9 mouse cellular contexts compared by ENCODE assay signal in genomic region chr11:85836523-85837290, GRCm38 (mm10). TPM values are rescaled to one million over a fixed set of nuclear protein-coding genes. Genes with fewer than 3 reads are reported as not detected.
DNase-seq lines count a peak whose midpoint lies in the region; ATAC-seq and TF ChIP-seq lines count a peak whose summit lies in the region.
"Had no signal": no experiment of that assay in that cellular context is flagged by ENCODE, and none has a peak within 500 bp of the region (broad histone marks: within the 10 kb centered on the region; RNA-seq: fewer than 3 reads in every experiment).

No protein-coding gene starts in this region.

- no peak for ATAC-seq in hindbrain, embryonic 11.5 days (ENCODE audit: low FRiP score)
- ATAC-seq in liver, embryonic 11.5 days (replicated peaks; ENCODE audit: low FRiP score), result no peak

- H3K27ac ChIP-seq in hindbrain, embryonic 11.5 days (ENCODE audit: low read depth, low read length), result no peak overlapping the region
- no peak overlapping the region for H3K27ac ChIP-seq in liver, embryonic 11.5 days (ENCODE audit: low read depth, low read length)

- no peak for TF ChIP-seq CTCF in E14TG2a.4 (conservative IDR thresholded peaks at IDR 0.05; ENCODE audit: low read length)

- DNase-seq in adrenal gland, postnatal 14 days, result peak; percentile 60
- no peak for DNase-seq in adrenal gland, postnatal 4 days (ENCODE audit: low spot score in 2 of 2)
- peak; percentile 67 for DNase-seq in hindbrain, embryonic 11.5 days (ENCODE audit: low spot score)
- no peak for DNase-seq in liver, embryonic 11.5 days (ENCODE audit: low spot score)
- no peak for DNase-seq in frontal cortex, adult 2 months (ENCODE audit: extremely low spot score in 1 of 2, low spot score in 1 of 2)
- no peak for DNase-seq in ovary, postnatal 10 days (ENCODE audit: low spot score)
- no peak for DNase-seq in spleen, postnatal 36 days (ENCODE audit: low spot score in 2 of 2)

- H3K27me3 ChIP-seq in E14TG2a.4 (ENCODE audit: insufficient read depth, low read length), result peaks cover 95% of the 10 kb centered on the region
- peaks cover 90% of the 10 kb centered on the region for H3K27me3 ChIP-seq in hindbrain, embryonic 11.5 days (ENCODE audit: control insufficient read depth, insufficient read depth, low read length)
- peaks cover 100% of the 10 kb centered on the region for H3K27me3 ChIP-seq in liver, embryonic 11.5 days (replicated peaks; ENCODE audit: control insufficient read depth, insufficient read depth, low read length)

- 2% methylated on average over 32 of the region's 32 CpGs for WGBS in hindbrain, embryonic 11.5 days
- 5% methylated on average over 32 of the region's 32 CpGs for WGBS in liver, embryonic 11.5 days

- no peak overlapping the region for H3K9ac ChIP-seq in hindbrain, embryonic 11.5 days (ENCODE audit: low read depth, low read length)
- 0 out of 2 replicates have a peak overlapping the region, but pooled peaks have one; percentile 35 for H3K9ac ChIP-seq in liver, embryonic 11.5 days (ENCODE audit: low read depth, low read length)

- H3K4me1 ChIP-seq in E14TG2a.4 (replicated peaks; ENCODE audit: low read depth, low read length), result peaks cover 36% of the 10 kb centered on the region
- peaks cover 16% of the 10 kb centered on the region for H3K4me1 ChIP-seq in hindbrain, embryonic 11.5 days (replicated peaks; ENCODE audit: control insufficient read depth, insufficient read depth, low read length)
- H3K4me1 ChIP-seq in liver, embryonic 11.5 days (replicated peaks; ENCODE audit: control insufficient read depth, insufficient read depth, low read length), result peaks cover 23% of the 10 kb centered on the region

- H3K4me3 ChIP-seq in E14TG2a.4 (replicated peaks; ENCODE audit: low read length), result peak overlapping the region; percentile 63
- peak overlapping the region; percentile 20 for H3K4me3 ChIP-seq in hindbrain, embryonic 11.5 days (ENCODE audit: low read depth, low read length)
- peak overlapping the region; percentile 38 for H3K4me3 ChIP-seq in liver, embryonic 11.5 days (ENCODE audit: low read depth, low read length)

- H3K4me2 ChIP-seq in hindbrain, embryonic 11.5 days (replicated peaks; ENCODE audit: low read depth, low read length), result peak overlapping the region; percentile 24
- H3K4me2 ChIP-seq in liver, embryonic 11.5 days, result peak overlapping the region; percentile 60

- H3K36me3 ChIP-seq in E14TG2a.4 (ENCODE audit: insufficient read depth, low read length), result no peaks in the 10 kb centered on the region
- no peaks in the 10 kb centered on the region for H3K36me3 ChIP-seq in hindbrain, embryonic 11.5 days (ENCODE audit: control insufficient read depth, insufficient read depth, low read length)
- no peaks in the 10 kb centered on the region for H3K36me3 ChIP-seq in liver, embryonic 11.5 days (ENCODE audit: control insufficient read depth, insufficient read depth, low read length)

- no peaks in the 10 kb centered on the region for H3K9me3 ChIP-seq in E14TG2a.4 (ENCODE audit: low read length)
- no peaks in the 10 kb centered on the region for H3K9me3 ChIP-seq in hindbrain, embryonic 11.5 days (ENCODE audit: control insufficient read depth, low read length)
- H3K9me3 ChIP-seq in liver, embryonic 11.5 days (ENCODE audit: control insufficient read depth, low read length), result no peaks in the 10 kb centered on the region

RNA-seq across cellular contexts. Expression of gene Tbx2, which starts 4.4 kb away (rescaled TPM):
- total RNA-seq in adrenal gland, postnatal 14 days (2021), result 26.3 and 28.3 TPM in 2 replicates
- total RNA-seq in adrenal gland, postnatal 4 days (2021), result 10 to 100 TPM; 63.3 TPM
- 2.3 and 3.7 TPM in 2 replicates for polyA plus RNA-seq in hindbrain, embryonic 11.5 days (2014; fragmentation: Nextera tagmentation; extraction: Ambion mirVana)
- 2.7 and 3.2 TPM in 2 replicates for polyA plus RNA-seq in liver, embryonic 11.5 days (2014; fragmentation: Nextera tagmentation; extraction: Ambion mirVana)
- polyA plus RNA-seq in frontal cortex, adult 2 months (2012; rRNA removed), result 3.0 and 4.2 TPM in 2 replicates

RNA-seq across cellular contexts. Expression of gene Gm11444, which starts 13.4 kb away (rescaled TPM):
- total RNA-seq in adrenal gland, postnatal 14 days (2021), result not detected in 2 replicates
- not detected for total RNA-seq in adrenal gland, postnatal 4 days (2021)
- polyA plus RNA-seq in hindbrain, embryonic 11.5 days (2014; fragmentation: Nextera tagmentation; extraction: Ambion mirVana), result not detected in 2 replicates
- not detected in 2 replicates for polyA plus RNA-seq in liver, embryonic 11.5 days (2014; fragmentation: Nextera tagmentation; extraction: Ambion mirVana)
- polyA plus RNA-seq in frontal cortex, adult 2 months (2012; rRNA removed), result not detected in 2 replicates
- polyA plus RNA-seq: large intestine, adult 2 months had no signal

RNA-seq across cellular contexts. Expression of gene Tbx4, which starts 49.5 kb away (rescaled TPM):
- total RNA-seq in adrenal gland, postnatal 14 days (2021), result not detected in 2 replicates
- total RNA-seq in adrenal gland, postnatal 4 days (2021), result not detected
- polyA plus RNA-seq in hindbrain, embryonic 11.5 days (2014; fragmentation: Nextera tagmentation; extraction: Ambion mirVana), result 0.08 and 0.13 TPM in 2 replicates
- polyA plus RNA-seq in liver, embryonic 11.5 days (2014; fragmentation: Nextera tagmentation; extraction: Ambion mirVana), result 0.79 and 0.86 TPM in 2 replicates
- 0.30 and 0.48 TPM in 2 replicates for polyA plus RNA-seq in frontal cortex, adult 2 months (2012; rRNA removed)

Comparison
In these comparisons a context has a peak if more than half of its experiments do, and no peak if none do; other contexts are left out.
1. DNase-seq: peak in adrenal gland, postnatal 14 days (single experiment) and hindbrain, embryonic 11.5 days (single experiment); none in adrenal gland, postnatal 4 days (0 of 2), liver, embryonic 11.5 days (single experiment), frontal cortex, adult 2 months (0 of 2), ovary, postnatal 10 days (single experiment) and spleen, postnatal 36 days (0 of 2).
2. Peak in every context shown above with its lines, with median percentiles within 50 percentile points of each other: H3K4me3 ChIP-seq.